Mouse (Mus musculus) cerebellum, adult 2 months (tissue): ENCODE data around the gene Treh.

Experiments used
- CTCF ChIP-seq: fragments of 200-500 bp; IDR thresholded peaks from 2 replicates; pipeline ENCODE4 v1.5.1; 2011; ENCODE audit warnings: low read depth, mild to moderate bottlenecking, control low read depth, low read length, moderate library complexity, borderline replicate concordance; ENCODE audit not compliant: insufficient read depth
- POLR2A ChIP-seq: fragments of 200-500 bp; IDR thresholded peaks from 2 replicates; pipeline ENCODE4 v1.6.1; 2011; ENCODE audit warnings: low read length, control low read depth, borderline replicate concordance; ENCODE audit not compliant: insufficient read depth

- no peak for TF ChIP-seq POLR2A
- no peak for TF ChIP-seq CTCF
Measured at GRCm38 (mm10) chr9:44647656-44648055, 25.4 kb upstream of the Treh start.
